Mouse (Mus musculus): ENCODE data around the gene Hoxb6. TPM values are rescaled to one million over a fixed set of nuclear protein-coding genes. Genes with fewer than 3 reads are reported as not detected.

Gene Hoxb6
- total RNA-seq, 1 experiment = 0.22 TPM

GRCm38 (mm10) chr11:96277151-96278044 lies 14.9 kb upstream of the Hoxb6 start:
- H3K4me1 ChIP-seq (ENCODE audit: control insufficient read depth in 2 of 2, insufficient read depth in 2 of 2, low read length in 2 of 2, poor library complexity in 1 of 2) = no peaks in the 10 kb centered on the region
- H3K4me3 ChIP-seq (ENCODE audit: insufficient read depth in 1 of 2, low read depth in 1 of 2, low read length in 2 of 2, poor library complexity in 1 of 2, severe bottlenecking in 1 of 2) = no peak overlapping the region
- no peak overlapping the region for H3K27ac ChIP-seq (ENCODE audit: insufficient read depth, low read depth, low read length, poor library complexity, severe bottlenecking)
- DNase-seq (ENCODE audit: low read depth, low spot score) = no peak
- in situ Hi-C loops (cut with MboI; ENCODE audit: low sequenced_read_pairs in 2 of 2, unreplicated experiment in 2 of 2) = loop anchor here in 1 of 2 experiments (25.0 kb wide), 1 partner anchor 585 kb away; no protein-coding TSS in a partner anchor
- H3K9me3 ChIP-seq (ENCODE audit: control insufficient read depth, insufficient read depth, low read depth, low read length) = no peaks in the 10 kb centered on the region
- H3K36me3 ChIP-seq (ENCODE audit: control insufficient read depth, insufficient read depth, low read length, poor library complexity, severe bottlenecking) = no peaks in the 10 kb centered on the region
- TF ChIP-seq ZNF384 (IDR thresholded peaks at IDR 0.05; ENCODE audit: low read depth, low read length) (no peak), MAFK (IDR thresholded peaks at IDR 0.05; ENCODE audit: insufficient read depth, low read depth, low read length) (no peak), ZC3H11A (IDR thresholded peaks at IDR 0.05; ENCODE audit: borderline replicate concordance, low read depth, low read length) (no peak), CHD2 (IDR thresholded peaks at IDR 0.05; ENCODE audit: low read depth, low read length) (no peak), HCFC1 (IDR thresholded peaks at IDR 0.05; ENCODE audit: borderline replicate concordance, insufficient read depth, low read length) (no peak)
- H3K9ac ChIP-seq (ENCODE audit: insufficient read depth, low read depth, low read length, poor library complexity, severe bottlenecking) = no peak overlapping the region

DNA sequence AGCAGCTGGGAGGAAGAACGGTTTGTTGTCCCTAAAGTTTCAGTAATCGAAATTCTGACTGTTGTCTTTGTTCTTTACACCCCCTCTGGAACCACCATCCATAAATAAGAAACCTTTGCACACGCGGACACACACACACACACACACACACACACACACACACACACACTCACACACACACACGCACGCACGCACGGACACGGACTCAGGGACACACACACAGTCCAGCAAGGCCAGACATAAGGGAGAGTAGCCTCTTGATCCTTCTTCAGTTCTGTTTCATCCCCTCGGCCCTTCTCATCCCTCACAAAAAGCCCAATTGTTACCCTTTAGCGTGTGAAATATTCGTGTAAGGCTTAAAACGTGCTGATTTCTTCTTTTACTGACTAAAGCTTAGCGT lies 14.0 kb upstream of the Hoxb6 start:
- no peak overlapping the region for H3K9ac ChIP-seq (ENCODE audit: insufficient read depth, low read depth, low read length, poor library complexity, severe bottlenecking)
- DNase-seq (ENCODE audit: low read depth, low spot score) = no peak
- no peaks in the 10 kb centered on the region for H3K9me3 ChIP-seq (ENCODE audit: control insufficient read depth, insufficient read depth, low read depth, low read length)
- TF ChIP-seq CHD2 (IDR thresholded peaks at IDR 0.05; ENCODE audit: low read depth, low read length) (no peak), ZC3H11A (IDR thresholded peaks at IDR 0.05; ENCODE audit: borderline replicate concordance, low read depth, low read length) (no peak), HCFC1 (IDR thresholded peaks at IDR 0.05; ENCODE audit: borderline replicate concordance, insufficient read depth, low read length) (no peak), MAFK (IDR thresholded peaks at IDR 0.05; ENCODE audit: insufficient read depth, low read depth, low read length) (no peak), ZNF384 (IDR thresholded peaks at IDR 0.05; ENCODE audit: low read depth, low read length) (no peak)
- H3K27ac ChIP-seq (ENCODE audit: insufficient read depth, low read depth, low read length, poor library complexity, severe bottlenecking) = no peak overlapping the region
- H3K4me1 ChIP-seq (ENCODE audit: control insufficient read depth in 2 of 2, insufficient read depth in 2 of 2, low read length in 2 of 2, poor library complexity in 1 of 2) = no peaks in the 10 kb centered on the region; a peak in 1 of 4 replicates
- in situ Hi-C loops (cut with MboI; ENCODE audit: low sequenced_read_pairs in 2 of 2, unreplicated experiment in 2 of 2) = loop anchor here in 1 of 2 experiments (25.0 kb wide), 1 partner anchor 584 kb away; no protein-coding TSS in a partner anchor
- no peak overlapping the region for H3K4me3 ChIP-seq (ENCODE audit: insufficient read depth in 1 of 2, low read depth in 1 of 2, low read length in 2 of 2, poor library complexity in 1 of 2, severe bottlenecking in 1 of 2)
- H3K36me3 ChIP-seq (ENCODE audit: control insufficient read depth, insufficient read depth, low read length, poor library complexity, severe bottlenecking) = no peaks in the 10 kb centered on the region

GRCm38 (mm10) chr11:96278773-96279172 lies 13.5 kb upstream of the Hoxb6 start:
- TF ChIP-seq CHD2 (IDR thresholded peaks at IDR 0.05; ENCODE audit: low read depth, low read length) = no peak
- no peak for TF ChIP-seq HCFC1 (IDR thresholded peaks at IDR 0.05; ENCODE audit: borderline replicate concordance, insufficient read depth, low read length)
- TF ChIP-seq ZC3H11A (IDR thresholded peaks at IDR 0.05; ENCODE audit: borderline replicate concordance, low read depth, low read length) = no peak
- TF ChIP-seq MAFK (IDR thresholded peaks at IDR 0.05; ENCODE audit: insufficient read depth, low read depth, low read length) = no peak
- no peak for TF ChIP-seq ZNF384 (IDR thresholded peaks at IDR 0.05; ENCODE audit: low read depth, low read length)
- H3K4me1 ChIP-seq (ENCODE audit: control insufficient read depth in 2 of 2, insufficient read depth in 2 of 2, low read length in 2 of 2, poor library complexity in 1 of 2) = no peaks in the 10 kb centered on the region; a peak in 1 of 4 replicates
- in situ Hi-C loops (cut with MboI; ENCODE audit: low sequenced_read_pairs in 2 of 2, unreplicated experiment in 2 of 2) = loop anchor here in 1 of 2 experiments (25.0 kb wide), 1 partner anchor 584 kb away; no protein-coding TSS in a partner anchor
- peak; percentile 85 for DNase-seq (ENCODE audit: low read depth, low spot score)
- H3K9me3 ChIP-seq (ENCODE audit: control insufficient read depth, insufficient read depth, low read depth, low read length) = no peaks in the 10 kb centered on the region
- H3K36me3 ChIP-seq (ENCODE audit: control insufficient read depth, insufficient read depth, low read length, poor library complexity, severe bottlenecking) = no peaks in the 10 kb centered on the region
- no peak overlapping the region for H3K9ac ChIP-seq (ENCODE audit: insufficient read depth, low read depth, low read length, poor library complexity, severe bottlenecking)
- H3K4me3 ChIP-seq (ENCODE audit: insufficient read depth in 1 of 2, low read depth in 1 of 2, low read length in 2 of 2, poor library complexity in 1 of 2, severe bottlenecking in 1 of 2) = no peak overlapping the region
- H3K27ac ChIP-seq (ENCODE audit: insufficient read depth, low read depth, low read length, poor library complexity, severe bottlenecking) = no peak overlapping the region

- in situ Hi-C loops (cut with MboI; ENCODE audit: low sequenced_read_pairs in 2 of 2, unreplicated experiment in 2 of 2) = loop anchor here (5.0 to 25.0 kb wide), 3 partner anchors 48 to 583 kb away; no protein-coding TSS in a partner anchor
- peaks cover 0 to 4% of the 10 kb centered on the region in 2 experiments; a peak in 1 of 4 replicates for H3K4me1 ChIP-seq (ENCODE audit: control insufficient read depth in 2 of 2, insufficient read depth in 2 of 2, low read length in 2 of 2, poor library complexity in 1 of 2)
- TF ChIP-seq ZC3H11A (IDR thresholded peaks at IDR 0.05; ENCODE audit: borderline replicate concordance, low read depth, low read length) (no peak), ZNF384 (IDR thresholded peaks at IDR 0.05; ENCODE audit: low read depth, low read length) (no peak), HCFC1 (IDR thresholded peaks at IDR 0.05; ENCODE audit: borderline replicate concordance, insufficient read depth, low read length) (no peak), CHD2 (IDR thresholded peaks at IDR 0.05; ENCODE audit: low read depth, low read length) (no peak)
- DNase-seq (ENCODE audit: low read depth, low spot score) = no peak
- H3K27ac ChIP-seq (ENCODE audit: insufficient read depth, low read depth, low read length, poor library complexity, severe bottlenecking) = no peak overlapping the region
- H3K4me3 ChIP-seq (ENCODE audit: insufficient read depth in 1 of 2, low read depth in 1 of 2, low read length in 2 of 2, poor library complexity in 1 of 2, severe bottlenecking in 1 of 2) = no peak overlapping the region
- no peak overlapping the region for H3K9ac ChIP-seq (ENCODE audit: insufficient read depth, low read depth, low read length, poor library complexity, severe bottlenecking)
- no peaks in the 10 kb centered on the region for H3K9me3 ChIP-seq (ENCODE audit: control insufficient read depth, insufficient read depth, low read depth, low read length)
- H3K36me3 ChIP-seq (ENCODE audit: control insufficient read depth, insufficient read depth, low read length, poor library complexity, severe bottlenecking) = no peaks in the 10 kb centered on the region
Observed at GRCm38 (mm10) chr11:96279421-96280233, 12.6 kb upstream of the Hoxb6 start.
